Mouse (Mus musculus): ENCODE measurements at regions not wholly inside any gene's neighbourhood (a gene's known extent, or its start where the extent isn't known, plus 50 kb on each side); places are given as distances from the start of the nearest gene placed in this dataset.

DNA sequence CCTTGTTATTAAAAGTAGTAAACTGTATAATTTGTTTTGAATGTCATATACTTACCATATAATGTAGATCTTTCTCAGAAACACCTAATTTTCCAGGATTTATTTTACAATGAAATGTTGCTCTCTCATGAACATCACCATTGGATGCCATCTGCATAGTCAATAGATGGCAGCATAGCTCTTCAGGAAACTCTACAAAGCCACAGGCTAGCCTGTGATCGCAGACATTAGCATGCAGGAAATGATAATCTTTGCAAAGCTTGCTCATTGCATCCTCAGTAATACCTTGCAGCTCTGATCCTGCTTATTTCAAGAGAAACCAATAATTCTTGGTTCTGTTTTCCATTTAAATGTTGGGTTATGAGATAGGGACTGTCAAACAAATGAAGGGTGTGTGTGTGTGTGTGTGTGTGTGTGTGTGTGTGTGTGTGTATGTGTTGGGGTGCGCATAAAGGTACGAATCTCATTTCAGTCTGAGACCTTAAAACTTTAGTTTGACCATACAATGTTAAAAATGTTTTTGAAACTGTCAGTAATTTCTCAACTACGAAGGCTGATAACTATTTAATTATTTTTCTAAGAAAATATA is 1595.1 kb upstream of the Pcdh10 start:
- DNase-seq (ENCODE audit: low read depth, low spot score), result peak; percentile 5

DNA sequence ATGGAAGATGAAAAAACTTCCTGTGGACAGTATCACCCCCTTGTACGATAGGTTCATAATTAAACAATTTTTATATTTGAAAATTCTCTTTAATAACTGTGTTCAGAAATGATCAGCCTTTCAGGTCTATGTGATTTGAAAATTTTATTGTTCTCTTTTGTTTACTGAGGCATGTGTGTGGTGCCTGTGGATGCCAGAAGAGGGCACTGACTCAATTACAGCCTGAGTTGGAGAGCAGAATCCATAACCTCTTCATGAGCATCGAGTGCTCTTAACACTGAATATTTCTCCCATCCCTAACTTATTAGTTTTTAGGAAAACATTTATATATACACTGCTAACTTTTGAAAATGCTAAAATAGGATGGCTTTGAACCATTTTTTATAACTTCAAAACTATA is 1594.0 kb upstream of the Pcdh10 start:
- DNase-seq (ENCODE audit: low read depth, low spot score), result no peak
